Mouse (Mus musculus) CH12.LX (cell line): ENCODE data around the gene Etv6.

Source experiments
- E2F4 ChIP-seq: IDR thresholded peaks from 2 replicates; pipeline ENCODE4 v1.6.1; 2011; ENCODE audit warnings: low read depth, low read length, improper control_type of control experiment; ENCODE audit not compliant: insufficient replicate concordance
- MAZ ChIP-seq: IDR thresholded peaks from 2 replicates; pipeline ENCODE4 v1.6.1; 2012; ENCODE audit warnings: low read depth, mild to moderate bottlenecking, inconsistent platforms, low read length, improper control_type of control experiment, moderate library complexity
- ZKSCAN1 ChIP-seq: IDR thresholded peaks from 2 replicates; pipeline ENCODE4 v1.6.1; 2012; ENCODE audit warnings: low read depth, inconsistent platforms, low read length, improper control_type of control experiment, borderline replicate concordance

- TF ChIP-seq MAZ, result no peak
- no peak for TF ChIP-seq ZKSCAN1
- no peak for TF ChIP-seq E2F4
These were observed 208.6 kb downstream of the Etv6 start for GRCm38 (mm10) chr6:134244071-134244470.
